Mouse (Mus musculus) forebrain, postnatal 0 days (tissue): ENCODE results near the gene Car4. TPM values are rescaled to one million over a fixed set of nuclear protein-coding genes. Genes with fewer than 3 reads are reported as not detected.

Experiments used
- ATAC-seq: fragments of 200-750 bp; cut with Nextera tagmentation; 2 replicates; pipeline ENCODE4 v1.8.0; 2017; ENCODE audit warnings: mild to moderate bottlenecking, moderate library complexity
- DNase-seq: peaks from one replicate; pipeline ENCODE4 v3.0.0-alpha.2; 2015
- H3K27ac ChIP-seq: fragments of 300-500 bp; sonication (generic); 2 replicates; pipeline ENCODE4 v1.5.1; 2014; ENCODE audit warnings: low read depth, mild to moderate bottlenecking, antibody characterized with exemption, low read length, moderate library complexity, mixed read lengths
- H3K27me3 ChIP-seq: fragments of 300-500 bp; sonication (generic); 2 replicates; pipeline ENCODE4 v1.6.1; 2014; ENCODE audit warnings: mild to moderate bottlenecking, low read length, mixed read lengths; ENCODE audit not compliant: insufficient read depth
- H3K36me3 ChIP-seq: fragments of 300-500 bp; sonication (generic); 2 replicates; pipeline ENCODE4 v1.6.1; 2014; ENCODE audit warnings: mild to moderate bottlenecking, moderate library complexity; ENCODE audit not compliant: insufficient read depth
- H3K4me1 ChIP-seq: fragments of 300-500 bp; sonication (generic); 2 replicates; pipeline ENCODE4 v1.6.1; 2014; ENCODE audit warnings: antibody characterized with exemption; ENCODE audit not compliant: insufficient read depth
- H3K4me2 ChIP-seq: fragments of 300-500 bp; sonication (generic); 2 replicates; pipeline ENCODE4 v1.6.1; 2014; ENCODE audit warnings: low read depth, mild to moderate bottlenecking, moderate library complexity
- H3K4me3 ChIP-seq: fragments of 300-500 bp; sonication (generic); 2 replicates; pipeline ENCODE4 v1.5.1; 2014; ENCODE audit warnings: low read depth, low read length, mixed read lengths
- H3K9ac ChIP-seq: fragments of 300-500 bp; sonication (generic); 2 replicates; pipeline ENCODE4 v1.6.1; 2014; ENCODE audit warnings: mild to moderate bottlenecking
- H3K9me3 ChIP-seq: fragments of 300-500 bp; sonication (generic); 2 replicates; pipeline ENCODE4 v1.6.1; 2016; ENCODE audit warnings: low read length
- CTCF ChIP-seq: sonication (generic); IDR thresholded peaks from 2 replicates; pipeline ENCODE4 v1.5.1; 2016; ENCODE audit warnings: antibody characterized with exemption, control low read depth, low read depth
- WGBS: fragments of 180-500 bp; shearing (Covaris S2); extraction: QIAGEN DNeasy Blood & Tissue Kit; methylation state at CpG from one replicate; pipeline ENCODE4 v1.1.7; 2014; 5-methylcytosine and 5-hydroxymethylcytosine counted together
- polyA plus RNA-seq: library from polyadenylated mRNA; unstranded; fragments of >200 nt; fragmentation: Nextera tagmentation; extraction: Ambion mirVana; gene quantifications from 2 replicates; pipeline ENCODE4 v1.2.1, GENCODE M21; 2015
- total RNA-seq: library from RNA; depleted of rRNA; stranded (reverse); fragments of >200 nt; gene quantifications from 2 replicates; pipeline ENCODE4 v1.2.3, GENCODE M21; 2014

The Car4 gene
- total and polyA plus RNA-seq, 2 experiments from 2014 or later = 4.2 to 12.8 TPM

DNA sequence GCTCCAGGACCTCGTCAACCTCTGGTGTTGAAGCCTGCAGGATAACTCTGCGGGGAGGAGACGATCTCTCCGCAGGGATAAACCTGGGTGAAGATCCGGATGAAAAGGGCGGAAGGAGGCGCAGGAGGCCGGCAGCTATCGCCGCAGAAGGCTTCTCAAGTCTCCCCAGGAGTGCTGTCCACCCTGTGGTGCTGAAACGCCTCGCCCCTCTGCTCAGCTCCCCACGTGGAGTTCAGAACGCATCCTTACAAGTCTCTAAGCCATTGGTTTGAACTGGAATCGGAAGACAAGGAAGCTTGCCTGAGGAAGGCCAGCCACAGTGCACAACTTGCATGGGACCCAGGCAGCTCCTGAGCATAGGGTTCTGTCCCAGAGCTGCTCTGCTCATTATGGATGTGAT lies 13.6 kb upstream of the Car4 start:
- no peaks in the 10 kb centered on the region for H3K36me3 ChIP-seq
- no peak for TF ChIP-seq CTCF
- peaks cover 9% of the 10 kb centered on the region for H3K4me1 ChIP-seq
- H3K9ac ChIP-seq = 0 out of 2 replicates have a peak overlapping the region, but pooled peaks have one; percentile 2
- peak overlapping the region; percentile 19; the same call in 1 of the 2 replicates for H3K4me2 ChIP-seq
- no peaks in the 10 kb centered on the region for H3K9me3 ChIP-seq
- DNase-seq = peak; percentile 19
- H3K27ac ChIP-seq = no peak overlapping the region
- H3K4me3 ChIP-seq = 0 out of 2 replicates have a peak overlapping the region, but pooled peaks have one; percentile 12
- no peaks in the 10 kb centered on the region for H3K27me3 ChIP-seq
- 2% methylated on average over 15 of the region's 15 CpGs for WGBS
- ATAC-seq = no peak

DNA sequence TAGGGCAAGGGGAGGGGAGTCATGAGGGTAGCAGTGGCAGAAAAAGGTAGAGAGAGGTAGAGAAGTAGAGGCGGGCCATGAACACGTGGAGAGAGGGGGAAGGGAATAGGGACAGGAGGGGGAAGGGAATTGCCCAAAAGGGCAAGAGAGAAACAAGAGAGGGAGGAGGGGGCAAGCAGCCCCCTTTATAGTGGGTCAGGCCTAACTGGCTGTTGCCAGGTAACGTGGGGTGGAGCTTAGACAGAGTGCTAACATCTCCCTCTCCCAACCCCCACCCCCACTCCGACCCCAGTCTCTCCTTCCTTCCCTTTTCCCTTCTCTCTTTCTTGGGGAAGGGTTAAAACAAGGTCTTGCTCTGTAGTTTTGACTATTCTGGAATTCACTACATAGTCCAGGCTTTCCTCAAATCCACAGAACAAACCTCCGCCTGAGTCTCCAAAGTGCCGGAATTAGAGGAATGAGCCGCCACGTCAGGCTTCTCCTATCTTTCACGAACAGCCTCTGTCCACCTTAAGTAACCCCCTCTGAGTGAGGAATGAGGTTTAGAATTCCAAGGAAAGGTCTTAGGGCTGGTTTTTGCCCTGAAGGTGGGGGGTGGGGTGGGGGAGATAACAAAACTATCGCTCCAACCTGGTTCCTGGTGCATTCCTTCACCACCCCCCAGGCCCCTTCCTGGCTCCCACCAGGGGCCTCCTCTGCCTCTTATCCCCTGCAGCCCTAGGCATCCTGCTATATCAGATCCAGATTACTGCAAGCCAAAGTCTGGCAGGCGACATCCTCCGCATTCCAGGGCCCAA lies 12.7 kb upstream of the Car4 start:
- Histone ChIP-seq H3K27ac (no peak overlapping the region), H3K4me2 (no peak overlapping the region), H3K4me1 (peaks cover 3% of the 10 kb centered on the region), H3K36me3 (no peaks in the 10 kb centered on the region), H3K9ac (no peak overlapping the region), H3K4me3 (no peak overlapping the region), H3K27me3 (no peaks in the 10 kb centered on the region), H3K9me3 (no peaks in the 10 kb centered on the region)
- peak; percentile 47; the same call in 1 of the 2 replicates for ATAC-seq
- no peak for DNase-seq
- WGBS = 13% methylated on average over 12 of the region's 12 CpGs
- no peak for TF ChIP-seq CTCF

DNA sequence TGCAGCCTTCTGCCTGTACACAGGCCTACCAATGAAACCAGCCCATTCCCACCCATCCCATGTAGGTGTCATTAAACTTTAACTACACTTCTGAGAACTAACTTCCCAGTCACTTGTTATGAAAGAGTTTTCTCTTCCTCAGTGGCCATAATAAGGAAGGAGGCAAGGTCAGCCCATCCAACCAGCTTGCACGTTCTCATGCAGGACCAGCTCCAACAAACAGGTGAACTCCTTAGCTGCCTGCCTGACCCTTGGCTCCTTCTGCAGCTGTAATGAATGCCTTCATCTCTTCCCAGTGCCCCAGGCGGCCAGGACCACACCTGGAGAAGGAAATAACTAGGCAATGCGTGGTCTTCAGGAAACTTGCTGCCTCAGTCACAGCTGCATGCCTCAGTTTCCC lies 11.7 kb upstream of the Car4 start:
- Histone ChIP-seq H3K27me3 (no peaks in the 10 kb centered on the region), H3K9ac (no peak overlapping the region), H3K9me3 (no peaks in the 10 kb centered on the region), H3K4me3 (no peak overlapping the region), H3K36me3 (no peaks in the 10 kb centered on the region), H3K27ac (no peak overlapping the region), H3K4me1 (no peaks in the 10 kb centered on the region), H3K4me2 (no peak overlapping the region)
- DNase-seq = no peak
- 67% methylated on average over 3 of the region's 3 CpGs for WGBS
- no peak for ATAC-seq
- TF ChIP-seq CTCF = no peak

DNA sequence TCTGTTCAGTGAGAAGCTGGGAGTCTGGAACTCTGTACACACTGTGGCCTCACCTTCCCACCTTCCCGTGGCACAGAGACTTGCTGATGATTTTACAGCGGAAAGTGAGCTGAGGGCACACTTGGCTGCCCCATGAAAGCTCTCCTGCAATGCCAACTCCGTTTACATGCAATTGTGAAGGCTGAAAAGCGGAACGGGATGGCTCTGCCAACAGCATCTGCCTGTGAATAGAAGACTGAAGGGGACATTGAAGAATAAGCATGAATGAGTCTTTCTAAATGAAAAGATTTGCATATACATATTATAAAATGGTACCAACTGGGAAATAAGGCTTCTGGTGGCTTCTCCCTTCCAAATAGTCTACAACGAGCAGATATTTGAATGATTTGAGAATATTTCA lies 10.4 kb upstream of the Car4 start:
- WGBS = 22% methylated on average over 6 of the region's 6 CpGs
- Histone ChIP-seq H3K9me3 (no peaks in the 10 kb centered on the region), H3K4me2 (no peak overlapping the region), H3K27ac (no peak overlapping the region; the same call in none of the 2 replicates), H3K4me3 (no peak overlapping the region), H3K27me3 (no peaks in the 10 kb centered on the region), H3K36me3 (no peaks in the 10 kb centered on the region), H3K9ac (no peak overlapping the region), H3K4me1 (no peaks in the 10 kb centered on the region)
- DNase-seq (peak; percentile 60), ATAC-seq (peak; percentile 72)
- no peak for TF ChIP-seq CTCF

DNA sequence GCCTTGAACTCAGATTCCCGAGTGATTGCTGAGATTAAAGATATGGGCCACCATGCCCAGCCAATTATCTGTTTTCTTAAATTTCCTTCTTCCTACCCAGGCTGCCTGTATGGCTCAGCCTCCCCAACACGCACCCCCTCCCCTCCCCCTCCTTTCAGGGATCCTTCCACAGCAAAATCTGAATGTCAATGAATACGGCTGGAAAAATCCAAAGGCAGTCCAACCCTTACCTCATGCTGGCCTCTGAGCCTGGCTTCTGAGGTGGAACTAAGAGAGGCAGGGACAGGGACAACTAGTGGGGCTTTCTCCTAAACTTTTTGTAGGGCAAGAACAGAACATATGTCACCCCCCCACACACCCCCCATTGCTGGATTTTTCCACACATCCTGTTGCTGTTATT lies 9.5 kb upstream of the Car4 start:
- WGBS = 25% methylated on average over 3 of the region's 3 CpGs
- Histone ChIP-seq H3K4me1 (no peaks in the 10 kb centered on the region), H3K9ac (no peak overlapping the region), H3K27ac (peak overlapping the region; percentile 45; the same call in 1 of the 2 replicates), H3K4me3 (no peak overlapping the region), H3K4me2 (no peak overlapping the region), H3K9me3 (no peaks in the 10 kb centered on the region), H3K27me3 (no peaks in the 10 kb centered on the region), H3K36me3 (no peaks in the 10 kb centered on the region)
- TF ChIP-seq CTCF = no peak
- ATAC-seq = peak; percentile 40
- DNase-seq = no peak

DNA sequence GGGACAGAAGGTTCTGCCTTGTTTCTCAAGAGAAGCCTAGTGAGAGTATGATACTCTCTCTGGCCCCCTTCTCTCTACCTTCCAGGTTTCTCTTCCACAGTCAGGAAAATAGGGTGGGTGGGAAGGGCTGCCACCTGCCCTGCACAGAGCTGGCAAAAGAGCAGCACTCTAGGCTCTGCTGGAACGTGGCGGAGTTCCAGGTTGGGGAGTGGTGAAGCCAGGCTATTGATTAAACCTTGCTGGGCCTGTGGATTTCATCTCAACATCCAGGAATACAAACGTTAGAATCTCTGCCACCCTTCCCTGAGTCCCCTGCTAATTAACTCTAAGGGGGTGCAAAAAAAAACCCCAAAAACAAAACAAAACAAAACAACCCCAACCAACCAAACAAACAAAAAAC lies 9.1 kb upstream of the Car4 start:
- no peaks in the 10 kb centered on the region for H3K9me3 ChIP-seq
- WGBS = 17% methylated on average over 3 of the region's 3 CpGs
- H3K4me3 ChIP-seq = no peak overlapping the region
- no peaks in the 10 kb centered on the region for H3K4me1 ChIP-seq
- no peak for TF ChIP-seq CTCF
- ATAC-seq (no peak), DNase-seq (no peak)
- no peaks in the 10 kb centered on the region for H3K36me3 ChIP-seq
- H3K9ac ChIP-seq = no peak overlapping the region
- no peaks in the 10 kb centered on the region for H3K27me3 ChIP-seq
- no peak overlapping the region for H3K4me2 ChIP-seq
- H3K27ac ChIP-seq = peak overlapping the region; percentile 45; the same call in 1 of the 2 replicates

DNA sequence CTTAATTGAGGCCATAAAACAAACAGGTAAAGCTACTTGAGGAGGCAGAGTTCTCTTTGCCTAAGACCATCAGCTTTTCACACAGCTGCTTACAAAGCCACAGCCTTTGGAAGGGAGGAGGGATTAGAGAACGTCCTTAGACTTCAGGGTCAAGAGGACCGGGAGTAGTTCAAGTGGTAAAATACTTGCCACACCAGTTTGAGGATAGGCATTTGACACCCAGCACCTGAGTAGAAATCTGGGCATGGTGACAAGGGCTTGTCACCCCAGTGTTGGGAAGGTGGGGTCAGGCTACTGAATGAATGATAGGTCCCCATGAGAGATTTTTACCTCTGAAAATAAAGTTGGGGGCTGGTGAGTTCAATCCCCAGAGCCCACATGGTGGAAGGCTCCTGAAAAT lies 5.0 kb upstream of the Car4 start:
- no peak for TF ChIP-seq CTCF
- ATAC-seq = no peak
- Histone ChIP-seq H3K9me3 (no peaks in the 10 kb centered on the region), H3K27ac (no peak overlapping the region), H3K4me2 (no peak overlapping the region), H3K4me1 (peaks cover 4% of the 10 kb centered on the region; the same call in 1 of the 2 replicates), H3K27me3 (peaks cover 18% of the 10 kb centered on the region), H3K4me3 (no peak overlapping the region), H3K36me3 (no peaks in the 10 kb centered on the region), H3K9ac (no peak overlapping the region)
- no peak for DNase-seq
- 31% methylated on average over 2 of the region's 2 CpGs for WGBS
